Mouse (Mus musculus): Measurements from ENCODE around the gene Pabpc1l. TPM values are rescaled to one million over a fixed set of nuclear protein-coding genes. Genes with fewer than 3 reads are reported as not detected.

Pabpc1l gene
- polyA plus RNA-seq (2012), result 0.32 and 1.0 TPM in 2 replicates

GRCm38 (mm10) chr2:164025150-164025549 lies at the start of gene Pabpc1l:
TSS of gene Pabpc1l (plus strand) at chr2:164025450.

GRCm38 (mm10) chr2:163994654-163994976 lies 30.6 kb upstream of the Pabpc1l start, which contains the start of gene Ywhab:
TSS of gene Ywhab (plus strand) at chr2:163994960.

GRCm38 (mm10) chr2:164070142-164070764 lies 45.0 kb downstream of the Pabpc1l start, which contains the start of gene Stk4:
TSS of gene Stk4 (plus strand) at chr2:164070322.

GRCm38 (mm10) chr2:164070765-164071436 lies 45.7 kb downstream of the Pabpc1l start, which contains the start of gene Tomm34:
TSS of gene Tomm34 (minus strand) at chr2:164071169.

Other genes with a start within 250 kb of the Pabpc1l start
- 0.06 TPM in 1 of 2 replicates, not detected in the other for gene Ccn5, start 204.6 kb upstream of the Pabpc1l start, polyA plus RNA-seq (2012)
- gene Kcnk15, start 171.8 kb upstream of the Pabpc1l start, polyA plus RNA-seq (2012), result not detected in 2 replicates
- not detected in 2 replicates for gene Rims4, start 106.8 kb upstream of the Pabpc1l start, polyA plus RNA-seq (2012)
- gene Ywhab, start 30.5 kb upstream of the Pabpc1l start, polyA plus RNA-seq (2012), result 46.4 and 51.1 TPM in 2 replicates
- 49.8 and 66.3 TPM in 2 replicates for gene Stk4, start 44.9 kb downstream of the Pabpc1l start, polyA plus RNA-seq (2012)
- 67.0 and 88.1 TPM in 2 replicates for gene Tomm34, start 45.7 kb downstream of the Pabpc1l start, polyA plus RNA-seq (2012)
- gene Kcns1, start 145.7 kb downstream of the Pabpc1l start, polyA plus RNA-seq (2012), result 0.45 and 0.82 TPM in 2 replicates
- gene Wfdc5, start 157.3 kb downstream of the Pabpc1l start, polyA plus RNA-seq (2012), result not detected in 2 replicates
- gene Wfdc12, start 165.2 kb downstream of the Pabpc1l start, polyA plus RNA-seq (2012), result not detected in 2 replicates
- gene Wfdc15a, start 174.7 kb downstream of the Pabpc1l start, polyA plus RNA-seq (2012), result not detected in 2 replicates
- not detected in 2 replicates for gene Wfdc15b, start 196.2 kb downstream of the Pabpc1l start, polyA plus RNA-seq (2012)
- not detected in 2 replicates for gene Svs2, start 213.0 kb downstream of the Pabpc1l start, polyA plus RNA-seq (2012)
- not detected in 2 replicates for gene Svs3b, start 231.2 kb downstream of the Pabpc1l start, polyA plus RNA-seq (2012)